8 mouse cellular contexts compared by ENCODE assay signal in the genomic region with DNA sequence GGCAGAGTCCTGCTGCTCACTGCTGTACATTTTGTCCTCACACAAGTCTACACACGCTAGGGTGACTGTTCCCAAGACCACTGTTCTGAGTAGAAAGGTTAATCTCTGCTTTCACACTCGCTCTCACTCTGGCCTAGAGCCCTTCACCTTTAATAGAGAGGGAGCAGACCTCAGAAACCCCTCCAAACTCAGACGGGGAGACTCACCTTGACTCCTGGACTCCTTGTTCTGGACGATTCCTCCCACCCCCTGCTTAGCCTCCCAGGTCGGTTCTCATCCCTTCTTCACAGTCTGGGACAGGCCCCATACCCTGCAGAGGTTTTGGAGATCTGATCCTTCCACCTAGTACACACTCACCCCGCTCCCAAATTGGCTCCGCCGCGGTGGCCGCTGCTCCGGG. TPM values are rescaled to one million over a fixed set of nuclear protein-coding genes. Genes with fewer than 3 reads are reported as not detected.
A peak's percentile ranks its signal among the peaks of the same experiment; 100 is the strongest.
DNase-seq lines count a peak whose midpoint lies in the region; ATAC-seq and TF ChIP-seq lines count a peak whose summit lies in the region.

No protein-coding gene starts in this region.

- H3K27me3 ChIP-seq in heart, embryonic 16.5 days (ENCODE audit: control insufficient read depth, insufficient read depth, low read length), result no peaks in the 10 kb centered on the region
- no peaks in the 10 kb centered on the region for H3K27me3 ChIP-seq in G1E (ENCODE audit: insufficient read depth, low read length)
- H3K27me3 ChIP-seq in forebrain, embryonic 16.5 days (replicated peaks; ENCODE audit: control insufficient read depth, insufficient read depth, low read length), result no peaks in the 10 kb centered on the region
- H3K27me3 ChIP-seq in midbrain, embryonic 10.5 days (ENCODE audit: low read depth, poor library complexity, severe bottlenecking), result no peaks in the 10 kb centered on the region

- TF ChIP-seq CTCF in G1E (IDR thresholded peaks at IDR 0.05; ENCODE audit: low read depth, low read length), result no peak

- no peaks in the 10 kb centered on the region for H3K9me3 ChIP-seq in heart, embryonic 16.5 days (replicated peaks; ENCODE audit: control insufficient read depth, low read length)
- no peaks in the 10 kb centered on the region for H3K9me3 ChIP-seq in G1E (replicated peaks)
- H3K9me3 ChIP-seq in forebrain, embryonic 16.5 days (ENCODE audit: control insufficient read depth, low read length), result no peaks in the 10 kb centered on the region
- H3K9me3 ChIP-seq in midbrain, embryonic 10.5 days (replicated peaks), result no peaks in the 10 kb centered on the region

- WGBS in heart, embryonic 16.5 days, result 2% methylated on average over 11 of the region's 11 CpGs
- WGBS in forebrain, embryonic 16.5 days, result under 1% methylated on average over 11 of the region's 11 CpGs
- 3% methylated on average over 11 of the region's 11 CpGs for WGBS in midbrain, embryonic 10.5 days

- peak overlapping the region; percentile 70 for H3K27ac ChIP-seq in heart, embryonic 16.5 days (ENCODE audit: low read length)
- peak overlapping the region; percentile 43 for H3K27ac ChIP-seq in forebrain, embryonic 16.5 days (ENCODE audit: low read length)
- peak overlapping the region; percentile 91 for H3K27ac ChIP-seq in midbrain, embryonic 10.5 days (replicated peaks)

- peaks cover 31% of the 10 kb centered on the region for H3K4me1 ChIP-seq in heart, embryonic 16.5 days (ENCODE audit: control insufficient read depth, insufficient read depth, low read length)
- peaks cover 79% of the 10 kb centered on the region for H3K4me1 ChIP-seq in G1E (ENCODE audit: insufficient read depth, low read depth, low read length)
- H3K4me1 ChIP-seq in forebrain, embryonic 16.5 days (replicated peaks; ENCODE audit: control insufficient read depth, insufficient read depth, low read length), result peaks cover 39% of the 10 kb centered on the region
- peaks cover 65% of the 10 kb centered on the region for H3K4me1 ChIP-seq in midbrain, embryonic 10.5 days

- H3K36me3 ChIP-seq in heart, embryonic 16.5 days (ENCODE audit: control insufficient read depth, insufficient read depth), result peaks cover 13% of the 10 kb centered on the region
- H3K36me3 ChIP-seq in G1E (replicated peaks), result peaks cover 13% of the 10 kb centered on the region
- peaks cover 14% of the 10 kb centered on the region for H3K36me3 ChIP-seq in forebrain, embryonic 16.5 days (ENCODE audit: control insufficient read depth, insufficient read depth)
- peaks cover 31% of the 10 kb centered on the region for H3K36me3 ChIP-seq in midbrain, embryonic 10.5 days

- no peak for ATAC-seq in heart, embryonic 16.5 days (replicated peaks; ENCODE audit: extremely low read depth, insufficient read depth, low FRiP score)
- no peak for ATAC-seq in G1E (ENCODE audit: extremely low read depth, insufficient number of reproducible peaks, low FRiP score, poor library complexity, severe bottlenecking)
- no peak; the same call in 1 of the 2 replicates for ATAC-seq in forebrain, embryonic 16.5 days

- H3K4me2 ChIP-seq in heart, embryonic 16.5 days (ENCODE audit: low read depth, low read length), result peak overlapping the region; percentile 76
- peak overlapping the region; percentile 87 for H3K4me2 ChIP-seq in forebrain, embryonic 16.5 days (ENCODE audit: low read length)

- H3K4me3 ChIP-seq in heart, embryonic 16.5 days (ENCODE audit: low read length), result peak overlapping the region; percentile 69
- peak overlapping the region; percentile 77 for H3K4me3 ChIP-seq in G1E (ENCODE audit: low read depth, low read length)
- peak overlapping the region; percentile 58 for H3K4me3 ChIP-seq in forebrain, embryonic 16.5 days (replicated peaks; ENCODE audit: low read length)
- H3K4me3 ChIP-seq in midbrain, embryonic 10.5 days, result peak overlapping the region; percentile 81

- DNase-seq in heart, adult 9 months (ENCODE audit: low spot score in 2 of 2), result no peak
- no peak for DNase-seq in G1E (ENCODE audit: low spot score)
- DNase-seq in midbrain, embryonic 10.5 days (ENCODE audit: low spot score), result no peak
- DNase-seq in B cell, adult 2 months, result no peak
- DNase-seq in layer of hippocampus, postnatal 25 days (ENCODE audit: extremely low spot score in 1 of 2, low spot score in 1 of 2), result no peak
- DNase-seq in right cerebral cortex, postnatal 4 days, result no peak

- peak overlapping the region; percentile 78 for H3K9ac ChIP-seq in heart, embryonic 16.5 days (ENCODE audit: low read length)
- H3K9ac ChIP-seq in forebrain, embryonic 16.5 days (replicated peaks; ENCODE audit: low read depth, low read length), result peak overlapping the region; percentile 74

RNA-seq across cellular contexts. Expression of gene Fam214b, which starts 6.4 kb away (rescaled TPM):
- 14.3 and 15.4 TPM in 2 replicates for polyA plus RNA-seq in heart, embryonic 16.5 days (2015; fragmentation: Nextera tagmentation; extraction: Ambion mirVana)
- total RNA-seq in G1E (2014; fragmentation: Nextera tagmentation), result 10.2 and 24.4 TPM in 2 replicates
- 12.6 and 17.8 TPM in 2 replicates for total RNA-seq in G1E (2017)
- polyA plus RNA-seq in G1E (2012), result 15.0 and 17.7 TPM in 2 replicates
- polyA plus RNA-seq in forebrain, embryonic 16.5 days (2015; fragmentation: Nextera tagmentation; extraction: Ambion mirVana), result 39.2 and 48.2 TPM in 2 replicates
- 27.4 and 40.4 TPM in 2 replicates for polyA plus RNA-seq in midbrain, embryonic 10.5 days (2016; fragmentation: Nextera tagmentation; extraction: Ambion mirVana)
- total RNA-seq in layer of hippocampus, postnatal 25 days (2021), result 10 to 100 TPM; 32.9 to 37.7 TPM

RNA-seq across cellular contexts. Expression of gene Stoml2, which starts 8.1 kb away (rescaled TPM):
- 222 and 234 TPM in 2 replicates for polyA plus RNA-seq in heart, embryonic 16.5 days (2015; fragmentation: Nextera tagmentation; extraction: Ambion mirVana)
- total RNA-seq in G1E (2014; fragmentation: Nextera tagmentation) (191 and 233 TPM in 2 replicates), G1E (2017) (157 and 170 TPM in 2 replicates)
- polyA plus RNA-seq in G1E (2012), result 145 and 169 TPM in 2 replicates
- 237 and 238 TPM in 2 replicates for polyA plus RNA-seq in forebrain, embryonic 16.5 days (2015; fragmentation: Nextera tagmentation; extraction: Ambion mirVana)
- 419 and 471 TPM in 2 replicates for polyA plus RNA-seq in midbrain, embryonic 10.5 days (2016; fragmentation: Nextera tagmentation; extraction: Ambion mirVana)
- total RNA-seq in layer of hippocampus, postnatal 25 days (2021), result 100 to 1,000 TPM in 1 of 2 experiments, 10 to 100 TPM in 1; 85.6 to 108 TPM

RNA-seq across cellular contexts. Expression of gene Pigo, which starts 14.0 kb away (rescaled TPM):
- 15.8 and 17.8 TPM in 2 replicates for polyA plus RNA-seq in heart, embryonic 16.5 days (2015; fragmentation: Nextera tagmentation; extraction: Ambion mirVana)
- total RNA-seq in G1E (2014; fragmentation: Nextera tagmentation), result 11.8 and 17.2 TPM in 2 replicates
- total RNA-seq in G1E (2017), result 9.4 and 9.7 TPM in 2 replicates
- polyA plus RNA-seq in G1E (2012), result 11.2 and 11.6 TPM in 2 replicates
- 20.9 and 24.5 TPM in 2 replicates for polyA plus RNA-seq in forebrain, embryonic 16.5 days (2015; fragmentation: Nextera tagmentation; extraction: Ambion mirVana)
- 21.8 and 27.5 TPM in 2 replicates for polyA plus RNA-seq in midbrain, embryonic 10.5 days (2016; fragmentation: Nextera tagmentation; extraction: Ambion mirVana)
- 10 to 100 TPM; 33.9 TPM for total RNA-seq in layer of hippocampus, postnatal 25 days (2021)

RNA-seq across cellular contexts. Expression of gene Unc13b, which starts 19.1 kb away (rescaled TPM):
- polyA plus RNA-seq in heart, embryonic 16.5 days (2015; fragmentation: Nextera tagmentation; extraction: Ambion mirVana), result 9.1 and 11.3 TPM in 2 replicates
- 0.63 and 3.9 TPM in 2 replicates for total RNA-seq in G1E (2014; fragmentation: Nextera tagmentation)
- total RNA-seq in G1E (2017), result 4.0 and 5.5 TPM in 2 replicates
- polyA plus RNA-seq in G1E (2012), result 0.36 and 0.56 TPM in 2 replicates
- 15.5 and 21.6 TPM in 2 replicates for polyA plus RNA-seq in forebrain, embryonic 16.5 days (2015; fragmentation: Nextera tagmentation; extraction: Ambion mirVana)
- polyA plus RNA-seq in midbrain, embryonic 10.5 days (2016; fragmentation: Nextera tagmentation; extraction: Ambion mirVana), result 9.9 and 14.2 TPM in 2 replicates
- 10 to 100 TPM; 32.7 to 49.6 TPM for total RNA-seq in layer of hippocampus, postnatal 25 days (2021)

RNA-seq across cellular contexts. Expression of gene Fancg, which starts 29.3 kb away (rescaled TPM):
- 12.9 and 13.0 TPM in 2 replicates for polyA plus RNA-seq in heart, embryonic 16.5 days (2015; fragmentation: Nextera tagmentation; extraction: Ambion mirVana)
- total RNA-seq in G1E (2014; fragmentation: Nextera tagmentation) (15.2 and 16.8 TPM in 2 replicates), G1E (2017) (12.9 and 18.7 TPM in 2 replicates)
- polyA plus RNA-seq in G1E (2012), result 4.3 and 9.4 TPM in 2 replicates
- polyA plus RNA-seq in forebrain, embryonic 16.5 days (2015; fragmentation: Nextera tagmentation; extraction: Ambion mirVana), result 32.8 and 33.2 TPM in 2 replicates
- 25.0 and 27.2 TPM in 2 replicates for polyA plus RNA-seq in midbrain, embryonic 10.5 days (2016; fragmentation: Nextera tagmentation; extraction: Ambion mirVana)
- total RNA-seq in layer of hippocampus, postnatal 25 days (2021), result 1 to 10 TPM; 7.7 to 8.7 TPM
